Mouse (Mus musculus): ENCODE data around the gene Gm20388.

DNA sequence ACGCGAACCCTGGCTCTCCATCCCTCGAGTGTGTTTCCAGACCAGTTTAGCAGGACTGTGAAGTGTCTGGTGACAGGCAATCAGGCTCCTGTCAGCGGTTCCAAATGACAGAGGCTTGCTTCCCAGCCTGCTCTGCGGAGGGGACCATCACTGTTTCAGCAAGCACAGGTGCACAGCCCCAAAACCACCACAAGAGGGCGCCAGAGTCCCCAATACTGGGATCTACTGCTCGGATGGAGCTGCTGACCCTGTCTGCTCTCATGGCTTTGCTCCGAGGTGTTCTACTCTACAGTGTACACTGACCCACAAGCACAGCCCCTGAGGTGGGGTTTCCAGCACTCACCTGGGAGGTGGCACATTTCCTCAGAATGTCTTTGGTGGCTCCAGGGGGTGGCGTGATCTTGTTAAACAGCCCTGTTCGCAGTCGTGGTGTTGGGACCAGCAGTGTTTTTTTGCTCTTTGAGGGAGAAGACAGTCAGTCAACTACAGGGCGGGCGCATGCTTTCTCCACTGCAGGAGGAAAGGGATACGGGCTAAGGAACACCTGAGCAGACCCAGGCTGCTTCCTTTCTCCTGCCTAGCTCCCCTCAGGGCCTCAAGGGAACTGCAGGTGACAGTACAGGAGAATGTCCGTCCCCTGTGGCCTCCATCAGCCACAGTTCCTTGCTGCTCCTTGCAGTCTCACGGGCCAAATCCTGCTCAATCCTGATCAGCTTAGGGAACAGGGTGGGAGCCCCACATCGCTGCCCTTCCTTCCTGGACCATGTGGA, 1193.6 kb downstream of the Gm20388 start:
- peak; percentile 92 for TF ChIP-seq CTCF (conservative IDR thresholded peaks at IDR 0.05; ENCODE audit: insufficient read depth, insufficient read length, low read depth, low read length)
- no peak for TF ChIP-seq POLR2A (IDR thresholded peaks at IDR 0.05; ENCODE audit: low read depth, low read length)

All from kidney, adult 2 months (tissue).